Mouse (Mus musculus): ENCODE results near the gene Ugt2a3.
"Not testable (repeated sequence)": the region's sequence is repeated elsewhere in the genome, so short reads cannot be mapped to it uniquely, and the experiment has no call there.

Gene Ugt2a3

DNA sequence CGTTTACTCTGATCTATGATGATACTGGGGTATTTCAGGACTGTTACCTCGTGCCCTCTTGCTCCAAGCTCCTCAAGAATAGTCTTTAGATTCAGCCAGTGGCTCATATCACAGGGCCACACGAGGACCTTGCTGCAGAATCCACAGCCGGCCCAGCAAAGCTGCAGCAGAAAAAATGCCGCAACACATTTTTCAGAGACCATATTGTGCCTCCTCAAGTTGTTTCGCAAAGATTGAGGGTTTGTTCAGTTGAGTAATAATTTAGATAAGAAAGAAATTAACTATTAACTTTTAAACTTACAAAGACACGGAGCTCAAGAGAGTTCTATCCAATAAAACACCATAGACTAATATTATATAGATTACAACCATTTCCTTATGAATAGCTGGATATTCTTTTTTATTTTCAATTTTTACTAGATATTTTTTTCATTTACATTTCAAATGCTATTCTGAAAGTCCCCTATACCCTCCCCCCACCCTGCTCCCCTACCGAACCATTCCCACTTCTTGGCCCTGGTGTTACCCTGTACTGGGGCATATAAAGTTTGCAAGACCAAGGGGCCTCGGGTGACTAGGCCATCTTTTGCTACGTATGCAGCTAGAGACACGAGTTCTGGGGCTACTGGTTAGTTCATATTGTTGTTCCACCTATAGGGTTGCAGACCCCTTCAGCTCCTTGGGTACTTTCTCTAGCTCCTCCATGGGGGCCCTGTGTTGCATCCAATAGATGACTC lies at the start of gene Ugt2a3:
TSS of gene Ugt2a3 (minus strand) at position 235 of the 737 bp plus-strand sequence.
- DNase-seq (ENCODE audit: low read depth, low spot score) = no peak
- H3K27me3 ChIP-seq (ENCODE audit: control insufficient read depth, insufficient read depth, low read length, poor library complexity, severe bottlenecking) = no peaks in the 10 kb centered on the region
- H3K36me3 ChIP-seq (ENCODE audit: control insufficient read depth, insufficient read depth, low read length, poor library complexity, severe bottlenecking) = no peaks in the 10 kb centered on the region

DNA sequence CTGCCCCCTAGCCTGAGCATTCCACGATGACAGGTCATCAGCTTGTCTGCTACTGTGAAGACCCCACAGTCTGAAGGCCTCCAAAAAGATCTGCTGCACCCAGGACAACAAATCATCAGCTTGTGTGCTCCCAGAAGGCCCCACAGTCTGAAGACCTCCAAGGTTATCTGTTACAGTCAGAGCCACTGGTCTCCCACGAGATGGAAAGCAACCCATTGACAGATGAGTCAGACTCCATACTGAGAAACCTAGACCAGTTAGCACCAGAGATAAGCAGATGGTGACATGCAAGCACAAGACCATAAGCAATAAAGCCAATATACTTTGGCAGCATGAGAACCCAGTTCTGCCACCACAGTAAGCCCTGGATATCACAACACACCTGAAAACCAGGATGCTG lies 43.2 kb upstream of the Ugt2a3 start:
- Histone ChIP-seq H3K27me3 (ENCODE audit: control insufficient read depth, insufficient read depth, low read length, poor library complexity, severe bottlenecking) (no peaks in the 10 kb centered on the region), H3K36me3 (ENCODE audit: control insufficient read depth, insufficient read depth, low read length, poor library complexity, severe bottlenecking) (no peaks in the 10 kb centered on the region)
- no peak for DNase-seq (ENCODE audit: low read depth, low spot score)

GRCm38 (mm10) chr5:87379825-87380224 lies 42.8 kb upstream of the Ugt2a3 start:
- H3K27me3 ChIP-seq (ENCODE audit: control insufficient read depth, insufficient read depth, low read length, poor library complexity, severe bottlenecking) = no peaks in the 10 kb centered on the region
- H3K36me3 ChIP-seq (ENCODE audit: control insufficient read depth, insufficient read depth, low read length, poor library complexity, severe bottlenecking) = no peaks in the 10 kb centered on the region

DNA sequence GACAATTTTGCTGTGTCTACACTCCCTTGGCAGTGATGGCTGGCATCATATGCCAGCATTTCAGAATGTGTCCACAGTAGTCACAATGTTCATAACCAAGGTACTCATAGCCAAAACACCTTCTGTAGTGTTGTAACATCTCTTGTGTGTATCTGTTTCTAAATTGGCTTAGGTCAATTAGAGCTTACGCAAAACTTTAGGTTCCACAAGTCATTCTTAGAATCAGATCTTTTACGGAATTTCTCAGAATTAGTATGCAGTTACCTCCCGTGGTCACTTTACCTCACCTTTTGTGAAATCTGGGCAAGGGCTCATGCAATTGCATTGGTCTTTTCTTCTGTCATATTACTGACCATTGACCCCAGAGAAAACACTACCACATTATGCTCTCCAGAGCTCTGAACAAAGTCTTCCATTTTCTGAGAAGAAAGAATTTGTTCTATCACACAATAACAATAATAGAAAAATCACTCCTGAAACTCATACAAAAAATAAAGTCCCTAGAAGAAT lies 38.9 kb upstream of the Ugt2a3 start:
- H3K36me3 ChIP-seq (ENCODE audit: control insufficient read depth, insufficient read depth, low read length, poor library complexity, severe bottlenecking) = no peaks in the 10 kb centered on the region
- DNase-seq (ENCODE audit: low read depth, low spot score) = no peak

More at GRCm38 (mm10) chr5:87379825-87380224, 42.8 kb upstream of the Ugt2a3 start:
- DNase-seq (ENCODE audit: low read depth, low spot score) = no peak

DNA sequence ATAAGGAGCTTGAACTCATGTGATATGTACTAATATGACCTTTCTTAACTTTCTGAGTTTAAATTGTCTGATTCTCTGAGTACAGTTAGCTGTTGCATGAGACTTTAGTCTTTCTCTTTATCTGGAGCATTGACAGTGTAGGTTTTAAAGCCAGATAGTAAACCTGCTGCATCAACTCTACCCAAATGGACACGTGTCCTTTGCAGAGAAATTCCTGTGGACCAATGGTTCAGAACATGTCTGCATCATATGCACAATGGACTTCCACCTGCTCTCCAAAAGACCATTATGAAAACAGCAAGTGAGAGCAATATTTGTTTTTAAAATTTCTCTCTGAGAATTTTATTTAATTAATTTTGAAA lies 36.5 kb upstream of the Ugt2a3 start:
- Histone ChIP-seq H3K36me3 (ENCODE audit: control insufficient read depth, insufficient read depth, low read length, poor library complexity, severe bottlenecking) (no peaks in the 10 kb centered on the region), H3K27me3 (ENCODE audit: control insufficient read depth, insufficient read depth, low read length, poor library complexity, severe bottlenecking) (no peaks in the 10 kb centered on the region)
- DNase-seq (ENCODE audit: low read depth, low spot score) = no peak

More for the DNA sequence above, 38.9 kb upstream of the Ugt2a3 start:
- no peaks in the 10 kb centered on the region for H3K27me3 ChIP-seq (ENCODE audit: control insufficient read depth, insufficient read depth, low read length, poor library complexity, severe bottlenecking)

- not testable (repeated sequence) for H3K27me3 ChIP-seq (ENCODE audit: control insufficient read depth, insufficient read depth, low read length, poor library complexity, severe bottlenecking); DNase-seq (ENCODE audit: low read depth, low spot score); H3K36me3 ChIP-seq (ENCODE audit: control insufficient read depth, insufficient read depth, low read length, poor library complexity, severe bottlenecking)
These were observed 36.0 kb upstream of the Ugt2a3 start for GRCm38 (mm10) chr5:87372788-87373501.

DNA sequence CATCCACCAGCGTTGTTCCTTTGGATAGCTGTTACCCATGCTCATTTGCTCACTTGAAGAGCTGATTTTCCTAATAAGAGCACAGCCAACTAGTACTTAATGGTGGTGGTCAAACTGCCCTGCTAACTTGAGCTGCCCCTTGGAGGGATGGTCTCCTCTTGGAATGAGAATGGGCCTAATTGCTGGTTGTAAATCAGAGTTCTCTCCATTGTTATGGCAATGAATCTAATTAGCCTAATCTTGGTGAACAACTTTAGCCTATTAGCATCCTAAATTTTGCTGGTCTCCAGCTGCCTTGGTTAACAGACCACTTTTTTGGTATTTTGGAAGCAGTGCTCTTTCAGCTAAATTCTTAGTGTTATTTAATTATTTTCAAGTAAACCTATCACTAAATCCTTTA lies 13.4 kb upstream of the Ugt2a3 start:
- no peaks in the 10 kb centered on the region for H3K36me3 ChIP-seq (ENCODE audit: control insufficient read depth, insufficient read depth, low read length, poor library complexity, severe bottlenecking)
- no peaks in the 10 kb centered on the region for H3K27me3 ChIP-seq (ENCODE audit: control insufficient read depth, insufficient read depth, low read length, poor library complexity, severe bottlenecking)

DNA sequence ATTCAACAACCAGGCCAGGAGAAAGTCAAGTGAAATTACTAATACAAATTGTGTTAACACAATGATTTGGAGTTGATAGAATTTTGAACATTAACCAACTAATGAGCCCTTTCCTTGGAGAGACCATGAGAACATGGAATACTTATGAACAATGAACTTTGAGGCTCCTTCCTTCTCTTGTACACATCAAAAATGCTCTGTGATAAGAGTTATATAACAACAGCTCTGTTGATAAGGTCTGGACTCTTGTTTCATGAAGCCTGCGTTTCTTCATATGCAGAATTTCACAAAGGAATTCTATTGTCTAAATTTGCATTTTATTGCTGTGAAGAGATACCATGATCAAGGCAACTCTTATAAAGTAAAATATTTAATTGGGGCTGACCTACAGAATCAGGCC lies 12.2 kb upstream of the Ugt2a3 start:
- not testable (repeated sequence) for DNase-seq (ENCODE audit: low read depth, low spot score); H3K27me3 ChIP-seq (ENCODE audit: control insufficient read depth, insufficient read depth, low read length, poor library complexity, severe bottlenecking); H3K36me3 ChIP-seq (ENCODE audit: control insufficient read depth, insufficient read depth, low read length, poor library complexity, severe bottlenecking)

More for the DNA sequence above, 13.4 kb upstream of the Ugt2a3 start:
- DNase-seq (ENCODE audit: low read depth, low spot score) = no peak

DNA sequence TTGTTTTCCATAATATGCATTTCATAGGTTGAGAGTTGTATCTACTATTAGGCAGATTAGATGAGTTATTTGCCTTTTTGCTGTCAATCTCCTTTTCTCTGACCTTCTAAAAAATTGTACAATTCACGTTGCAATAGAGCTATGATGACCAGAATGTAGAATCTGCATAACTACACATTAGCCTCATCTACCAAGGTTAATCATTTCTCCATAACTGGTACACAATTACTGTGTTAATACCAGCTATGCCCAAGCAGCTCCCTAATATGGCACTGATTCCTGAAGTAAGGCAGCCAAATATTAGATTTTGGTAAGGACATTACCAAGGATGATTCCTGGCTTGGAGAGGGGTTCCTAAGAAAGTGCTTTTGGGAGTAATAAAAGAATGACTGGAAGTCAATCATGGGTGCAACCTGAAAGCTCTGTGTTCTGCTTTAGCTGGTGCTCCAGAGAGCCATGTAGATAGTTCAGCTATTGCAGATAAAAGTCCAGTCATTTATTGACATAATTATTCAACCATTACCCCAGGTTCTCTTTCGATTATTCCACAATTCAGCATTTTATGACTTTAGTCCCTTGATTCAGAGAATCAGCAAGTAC lies 10.6 kb upstream of the Ugt2a3 start:
- H3K27me3 ChIP-seq (ENCODE audit: control insufficient read depth, insufficient read depth, low read length, poor library complexity, severe bottlenecking); DNase-seq (ENCODE audit: low read depth, low spot score); H3K36me3 ChIP-seq (ENCODE audit: control insufficient read depth, insufficient read depth, low read length, poor library complexity, severe bottlenecking): not testable (repeated sequence)

DNA sequence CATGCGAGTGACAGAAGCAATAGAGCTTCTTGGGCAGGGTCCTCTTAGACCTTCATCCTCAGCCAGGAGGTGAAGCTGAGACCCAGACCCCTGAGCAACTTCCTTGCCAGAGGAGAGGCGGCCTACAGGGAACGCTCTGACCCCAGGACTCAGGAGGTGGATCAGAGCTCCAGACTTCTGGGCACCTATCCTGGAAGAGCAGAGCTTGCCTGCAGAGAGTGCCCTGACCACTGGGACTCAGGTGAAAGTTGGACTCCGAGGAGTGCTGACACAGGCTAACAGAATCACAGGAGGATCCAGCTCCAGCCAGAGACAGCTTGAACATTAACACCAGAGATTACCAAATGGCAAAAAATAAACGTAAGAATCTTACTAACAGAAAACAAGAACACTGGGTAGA lies 3.5 kb upstream of the Ugt2a3 start:
- Histone ChIP-seq H3K36me3 (ENCODE audit: control insufficient read depth, insufficient read depth, low read length, poor library complexity, severe bottlenecking) (no peaks in the 10 kb centered on the region), H3K27me3 (ENCODE audit: control insufficient read depth, insufficient read depth, low read length, poor library complexity, severe bottlenecking) (no peaks in the 10 kb centered on the region)
- no peak for DNase-seq (ENCODE audit: low read depth, low spot score)

- Histone ChIP-seq H3K27me3 (ENCODE audit: control insufficient read depth, insufficient read depth, low read length, poor library complexity, severe bottlenecking) (no peaks in the 10 kb centered on the region), H3K36me3 (ENCODE audit: control insufficient read depth, insufficient read depth, low read length, poor library complexity, severe bottlenecking) (no peaks in the 10 kb centered on the region)
- DNase-seq (ENCODE audit: low read depth, low spot score) = no peak
These were observed 1.8 kb downstream of the Ugt2a3 start for GRCm38 (mm10) chr5:87335199-87335598.

GRCm38 (mm10) chr5:87333584-87333983 lies 3.4 kb downstream of the Ugt2a3 start:
- DNase-seq (ENCODE audit: low read depth, low spot score) = no peak
- Histone ChIP-seq H3K36me3 (ENCODE audit: control insufficient read depth, insufficient read depth, low read length, poor library complexity, severe bottlenecking) (no peaks in the 10 kb centered on the region), H3K27me3 (ENCODE audit: control insufficient read depth, insufficient read depth, low read length, poor library complexity, severe bottlenecking) (no peaks in the 10 kb centered on the region)

- no peaks in the 10 kb centered on the region for H3K27me3 ChIP-seq (ENCODE audit: control insufficient read depth, insufficient read depth, low read length, poor library complexity, severe bottlenecking)
- DNase-seq (ENCODE audit: low read depth, low spot score) = no peak
- no peaks in the 10 kb centered on the region for H3K36me3 ChIP-seq (ENCODE audit: control insufficient read depth, insufficient read depth, low read length, poor library complexity, severe bottlenecking)
These were observed 25.6 kb downstream of the Ugt2a3 start for GRCm38 (mm10) chr5:87311392-87311791.

GRCm38 (mm10) chr5:87286180-87286579 lies 50.8 kb downstream of the Ugt2a3 start:
- not testable (repeated sequence) for H3K36me3 ChIP-seq (ENCODE audit: control insufficient read depth, insufficient read depth, low read length, poor library complexity, severe bottlenecking); H3K27me3 ChIP-seq (ENCODE audit: control insufficient read depth, insufficient read depth, low read length, poor library complexity, severe bottlenecking); DNase-seq (ENCODE audit: low read depth, low spot score)

DNA sequence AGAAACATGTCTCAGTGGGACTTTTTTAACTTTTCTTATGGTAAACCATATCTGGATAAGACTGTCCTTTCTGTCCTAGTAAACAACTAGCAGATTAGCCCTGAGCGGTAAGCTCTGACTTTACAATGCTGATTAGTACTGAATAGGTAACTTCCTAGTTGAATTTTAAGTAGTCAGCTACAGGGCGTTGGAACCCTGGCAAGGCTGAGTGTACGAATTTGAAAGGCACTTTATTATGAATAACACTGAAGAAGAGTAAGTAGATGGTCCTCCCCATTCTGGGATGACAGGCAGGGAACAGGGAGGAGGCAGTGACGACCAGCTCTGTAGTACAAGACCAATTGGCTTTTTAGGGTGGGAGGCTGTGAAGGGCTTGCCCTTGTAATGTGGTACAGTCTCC lies 61.0 kb downstream of the Ugt2a3 start:
- not testable (repeated sequence) for DNase-seq (ENCODE audit: low read depth, low spot score); H3K27me3 ChIP-seq (ENCODE audit: control insufficient read depth, insufficient read depth, low read length, poor library complexity, severe bottlenecking)

More for the DNA sequence above, 61.0 kb downstream of the Ugt2a3 start:
- H3K36me3 ChIP-seq (ENCODE audit: control insufficient read depth, insufficient read depth, low read length, poor library complexity, severe bottlenecking) = not testable (repeated sequence)

Measured in splenic B cell, adult 2 months (primary cell).